Mouse (Mus musculus) heart, postnatal 36 days (tissue): ENCODE results near the gene Nup107. TPM values are rescaled to one million over a fixed set of nuclear protein-coding genes. Genes with fewer than 3 reads are reported as not detected.

Source experiments
- DNase-seq, 2 experiments: peaks; one replicate each; pipeline ENCODE4 v3.0.0; 2021 to 2022
- intact Hi-C: fragments of 180-260 bp; cut with DNase I; formaldehyde crosslinking; loops from one replicate; pipeline ENCODE4 v1.15.1; 2025
- total RNA-seq, 2 experiments: library from RNA; stranded (reverse); gene quantifications; 2 replicates each; pipeline ENCODE4 v1.2.3; 2021

The Nup107 gene
- total RNA-seq, 2 experiments from 2014 or later: 6.6 to 9.0 TPM

DNA sequence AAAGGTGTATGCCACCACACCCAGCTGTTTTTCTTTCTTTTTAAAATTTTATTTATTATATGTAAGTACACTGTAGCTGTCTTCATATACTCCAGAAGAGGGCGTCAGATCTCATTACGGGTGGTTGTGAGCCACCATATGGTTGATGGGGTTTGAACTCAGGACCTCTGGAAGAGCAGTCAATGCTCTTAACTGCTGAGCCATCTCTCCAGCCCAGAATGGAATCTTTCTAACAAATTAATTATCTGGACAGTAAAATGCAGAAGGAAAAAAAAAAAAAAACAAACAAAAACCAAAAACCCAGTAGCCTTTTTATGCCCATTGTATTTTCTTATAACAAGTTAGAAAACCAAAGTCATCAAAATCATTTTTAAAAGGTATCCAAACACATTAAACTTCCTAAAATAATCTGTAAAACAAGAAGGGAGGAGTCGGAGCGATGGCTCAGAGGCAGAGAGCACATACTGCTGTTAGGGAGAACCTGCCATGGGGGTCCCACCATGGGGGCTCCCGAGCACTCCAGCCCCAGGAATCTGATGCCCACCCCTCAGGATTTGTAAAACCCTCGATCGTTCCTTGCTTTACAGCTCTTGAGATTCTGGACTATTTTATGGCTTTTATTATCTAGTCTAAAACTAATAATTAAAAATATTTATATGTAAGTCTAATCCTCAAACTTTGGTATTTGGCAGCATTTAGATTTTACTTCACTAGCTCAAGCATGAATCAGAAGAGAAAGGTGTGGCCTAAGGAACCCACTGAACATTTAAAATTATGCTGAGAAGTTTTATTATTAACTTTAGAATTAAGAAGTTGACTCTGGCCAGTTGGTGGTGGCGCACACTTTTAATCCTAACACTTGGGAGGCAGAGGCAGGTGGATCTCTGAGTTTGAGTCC is 38.5 kb downstream of the Nup107 start:
- no peak for DNase-seq
- intact Hi-C loops: no loop called here

DNA sequence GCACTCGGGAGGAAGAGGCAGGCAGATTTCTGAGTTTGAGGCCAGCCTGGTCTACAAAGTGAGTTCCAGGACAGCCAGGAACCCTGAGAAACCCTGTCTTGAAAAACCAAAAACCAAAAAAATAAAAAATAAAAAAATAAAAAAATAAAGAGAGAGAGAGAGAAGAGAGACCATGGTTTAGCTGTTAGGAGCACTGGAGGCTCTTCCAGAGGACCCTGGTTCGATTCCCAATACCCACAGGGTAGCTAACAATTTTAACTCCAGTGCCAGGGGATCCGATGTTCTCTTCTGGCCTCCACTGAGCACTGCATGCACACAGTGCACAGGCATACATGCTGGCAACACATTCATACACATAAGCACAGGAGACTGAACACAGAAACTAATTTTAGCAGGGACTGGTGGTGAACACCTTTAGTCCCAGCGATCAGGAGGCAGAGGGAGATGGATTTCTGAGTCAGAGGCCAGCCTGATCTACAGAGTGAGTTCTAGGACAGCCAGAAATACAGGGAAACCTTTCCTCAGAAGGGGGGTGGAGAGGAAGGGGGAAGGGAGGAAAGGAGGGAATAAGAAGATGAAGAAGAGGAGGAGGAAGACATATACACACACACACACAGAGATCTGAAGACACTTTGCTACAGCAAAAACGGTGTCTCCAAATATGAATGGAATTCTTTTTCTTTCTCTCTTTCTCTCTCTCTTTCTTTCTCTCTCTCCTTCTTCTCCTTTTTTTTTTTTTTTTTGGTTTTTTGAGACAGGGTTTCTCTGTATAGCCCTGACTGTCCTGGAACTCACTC is 39.5 kb downstream of the Nup107 start:
- intact Hi-C loops: no loop called here
- DNase-seq: no peak

DNA sequence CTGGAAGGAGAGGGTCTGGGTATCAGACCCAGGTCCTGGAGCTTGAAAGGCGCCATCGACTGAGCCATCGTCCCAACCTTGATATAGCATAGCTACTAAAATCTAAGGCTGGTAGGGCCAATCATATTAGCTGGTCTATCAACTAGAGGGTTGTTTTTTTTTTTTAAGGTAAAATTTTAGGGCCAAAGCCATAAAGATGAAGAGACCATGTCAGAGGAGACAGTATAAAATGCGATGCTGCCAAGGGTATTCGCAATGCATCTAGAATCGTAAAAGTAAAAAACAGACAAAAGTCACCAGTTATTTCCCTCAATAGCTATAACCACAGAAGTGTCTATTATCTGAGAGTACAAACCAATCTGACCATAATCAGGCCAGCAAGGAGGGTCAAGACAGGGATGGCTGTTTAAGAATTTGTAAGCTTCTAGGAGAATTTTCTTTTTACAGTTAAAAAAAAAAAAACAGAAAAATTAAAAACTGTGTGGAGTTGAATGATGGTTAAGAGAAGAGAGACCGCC is 40.1 kb downstream of the Nup107 start:
- no peak for DNase-seq
- intact Hi-C loops: no loop called here

DNA sequence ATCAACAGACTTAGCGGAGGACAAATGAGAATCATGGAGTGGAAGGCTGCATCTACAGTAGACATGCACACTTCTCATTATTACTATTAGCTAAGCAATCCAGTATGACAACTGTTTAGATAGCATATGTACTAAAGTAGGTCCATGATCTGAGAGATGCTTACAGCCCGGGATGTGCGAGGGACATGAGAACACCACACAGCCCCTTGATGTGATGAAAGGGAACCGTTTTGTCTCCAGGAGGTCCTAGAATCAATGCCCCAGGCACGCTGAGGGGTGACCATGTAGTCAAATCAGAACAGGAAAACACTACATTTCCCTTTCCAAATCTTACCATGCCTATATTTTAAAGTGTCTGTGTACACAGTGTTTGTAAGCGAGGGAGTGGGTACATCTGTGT is 40.8 kb downstream of the Nup107 start:
- intact Hi-C loops: no loop called here
- no peak for DNase-seq

DNA sequence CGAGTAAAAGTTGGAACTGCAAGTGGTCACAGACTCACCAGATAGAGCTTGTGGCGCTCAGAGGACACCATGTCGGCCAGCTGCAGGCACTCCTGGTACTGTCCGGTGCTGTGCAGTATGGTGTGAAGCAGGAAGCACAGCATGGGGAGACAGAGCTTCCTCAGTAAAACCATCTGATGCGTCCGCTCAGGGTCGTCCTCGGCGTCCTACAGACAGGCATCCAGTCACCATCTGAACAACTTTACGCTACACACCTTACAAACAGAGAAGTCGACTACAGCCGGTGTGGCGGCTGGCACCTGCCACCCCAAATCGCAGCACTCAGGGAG is 41.3 kb downstream of the Nup107 start:
- intact Hi-C loops: no loop called here
- no peak for DNase-seq

DNA sequence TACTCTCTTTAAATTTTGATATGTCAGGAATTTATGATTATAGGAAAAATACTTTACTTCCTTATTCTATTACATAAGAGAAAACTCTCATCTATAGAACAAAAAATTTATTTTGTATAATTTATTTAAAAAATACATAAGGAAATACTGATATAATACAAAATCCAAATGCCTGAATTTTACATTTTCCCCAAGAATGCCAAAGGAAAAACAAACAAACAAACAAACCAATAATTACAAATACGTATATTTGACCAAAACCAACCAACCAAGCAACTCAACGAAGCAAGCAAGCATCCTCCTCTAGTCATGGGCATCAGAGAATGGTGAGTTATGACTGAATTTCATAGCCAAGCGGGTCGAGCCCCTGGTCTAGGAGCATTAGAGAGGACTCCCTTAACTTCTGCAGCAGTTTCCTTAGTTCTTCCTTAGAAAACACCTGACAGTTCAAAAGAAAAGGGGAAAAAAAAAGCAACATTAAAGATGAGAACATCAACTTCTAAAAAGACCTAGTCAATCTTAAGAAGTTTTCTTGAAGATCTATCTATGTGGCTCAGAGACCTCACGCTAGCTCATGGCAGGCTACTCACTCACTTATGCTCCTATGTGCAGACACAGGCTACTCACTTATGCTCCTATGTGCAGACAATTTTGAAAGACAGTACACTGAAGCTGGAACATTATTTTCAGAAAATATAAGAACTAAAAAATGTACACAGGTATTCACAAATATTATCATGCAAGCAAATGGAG is 41.8 kb downstream of the Nup107 start:
- intact Hi-C loops: no loop called here
- no peak for DNase-seq

DNA sequence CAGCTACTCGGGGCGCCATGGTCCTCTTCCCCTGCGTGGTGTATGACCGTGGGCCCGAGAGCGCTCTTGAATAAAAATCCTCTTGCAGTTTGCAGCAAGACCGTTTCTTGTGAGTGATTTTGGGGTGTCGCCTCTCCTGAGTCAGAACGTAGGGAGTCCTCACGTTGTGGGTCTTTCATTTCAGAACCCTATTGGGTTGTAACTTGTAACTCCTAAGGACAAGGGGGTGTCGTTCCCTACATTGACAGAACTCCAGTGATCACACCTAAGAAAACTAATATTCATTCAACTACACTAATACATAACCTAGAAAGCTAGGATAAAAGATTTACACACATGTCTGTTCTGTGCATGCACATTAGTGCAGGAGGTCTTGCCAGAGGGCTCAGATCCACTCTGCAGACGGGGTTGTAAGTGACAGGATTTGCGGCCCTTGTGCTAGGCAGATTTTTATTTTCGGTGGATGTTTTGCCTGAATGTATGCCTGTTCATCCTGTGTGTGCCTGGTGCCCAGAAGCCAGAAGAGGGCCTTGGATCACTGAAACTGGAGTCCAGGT is 42.6 kb downstream of the Nup107 start:
- DNase-seq: no peak
- intact Hi-C loops: loop anchor here (5.0 kb wide), 1 partner anchor 357 kb away; no protein-coding TSS in a partner anchor

DNA sequence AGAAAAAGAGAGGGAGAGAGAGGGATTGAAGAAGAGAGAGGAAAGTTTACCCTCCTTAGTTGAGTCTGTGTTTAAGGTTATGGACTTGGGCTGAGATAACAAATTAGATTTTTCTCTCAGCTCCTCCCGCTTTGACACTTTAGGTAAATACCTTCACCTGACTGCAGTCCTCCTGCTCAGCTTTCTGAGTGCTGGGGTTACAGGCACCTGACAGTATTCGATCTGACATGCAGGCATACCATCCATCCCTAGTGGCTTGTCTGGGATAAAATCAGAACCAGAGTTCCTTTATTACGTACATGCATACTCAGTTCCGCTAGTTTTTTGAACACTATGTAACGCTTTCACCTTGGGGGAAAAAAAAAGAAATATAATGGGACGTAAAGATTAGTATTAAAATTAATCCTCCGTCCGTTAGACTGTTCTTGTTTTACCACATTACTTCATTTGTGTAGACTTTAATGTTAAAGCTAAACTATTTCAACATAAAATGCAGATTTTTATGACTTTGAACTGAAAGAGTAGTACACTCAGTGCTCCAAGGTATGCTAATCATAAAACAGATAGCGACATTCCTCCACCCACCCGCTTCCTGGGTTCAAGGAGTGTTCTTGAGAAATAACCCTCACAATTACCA is 43.3 kb downstream of the Nup107 start:
- DNase-seq: no peak
- intact Hi-C loops: loop anchor here (5.0 kb wide), 1 partner anchor 358 kb away; no protein-coding TSS in a partner anchor

DNA sequence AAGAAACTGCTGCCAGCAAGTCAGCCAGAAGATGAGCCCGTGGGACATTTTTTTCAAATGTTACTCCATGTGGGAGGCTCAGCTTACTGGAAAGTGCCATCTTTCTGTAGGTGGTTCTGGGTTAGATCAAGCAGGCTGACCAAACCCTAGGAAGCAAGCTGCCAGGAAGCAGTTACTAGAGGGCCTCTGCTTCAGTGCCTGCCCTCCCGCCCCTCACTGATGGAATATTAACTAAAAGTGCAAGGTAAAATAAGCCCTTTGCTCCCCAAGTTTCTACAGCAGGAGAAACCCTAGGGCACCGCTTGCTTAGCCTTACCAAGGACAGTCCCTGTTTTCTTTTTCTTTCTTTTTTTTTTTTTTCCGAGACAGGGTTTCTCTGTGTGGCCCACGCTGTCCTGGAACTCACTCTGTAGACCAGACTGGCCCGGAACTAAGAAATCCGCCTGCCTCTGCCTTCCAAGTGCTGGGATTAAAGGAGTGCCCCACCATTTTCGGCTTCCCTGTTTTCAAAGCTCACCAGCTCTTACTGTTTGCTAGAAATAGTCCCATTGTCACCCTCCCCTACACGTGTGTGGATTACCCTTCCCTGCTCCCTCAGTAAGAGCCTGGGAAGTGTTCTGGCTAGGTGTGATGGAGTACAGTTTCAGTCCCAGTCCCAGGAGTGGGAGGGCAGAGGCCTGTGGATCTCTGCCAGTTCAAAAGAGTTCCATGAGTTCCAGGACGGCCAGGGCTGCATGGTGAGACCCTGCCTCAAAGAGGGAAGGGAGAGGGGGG is 44.0 kb downstream of the Nup107 start:
- intact Hi-C loops: loop anchor here (5.0 kb wide), 1 partner anchor 359 kb away; no protein-coding TSS in a partner anchor
- no peak for DNase-seq

DNA sequence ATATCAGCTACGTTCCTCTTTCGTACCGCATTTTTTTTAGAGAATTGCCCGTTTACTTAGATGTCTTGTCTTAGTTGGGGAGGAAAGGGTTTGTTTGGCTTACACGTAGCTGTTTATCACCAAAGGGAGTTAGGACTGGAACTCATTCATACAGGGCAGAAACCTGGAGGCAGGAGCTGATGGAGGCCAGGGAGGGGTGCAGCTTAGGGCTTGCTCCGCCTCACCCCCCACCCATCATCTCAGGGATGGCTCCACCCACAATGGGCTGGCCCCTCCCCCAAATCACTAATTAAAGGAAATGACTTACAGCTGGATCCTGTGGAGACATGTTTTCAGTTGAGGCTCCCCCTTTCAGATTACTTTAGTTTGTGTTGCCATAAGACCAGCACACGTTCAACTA is 44.8 kb downstream of the Nup107 start:
- intact Hi-C loops: loop anchor here (5.0 kb wide), 1 partner anchor 360 kb away; no protein-coding TSS in a partner anchor
- DNase-seq: no peak

DNA sequence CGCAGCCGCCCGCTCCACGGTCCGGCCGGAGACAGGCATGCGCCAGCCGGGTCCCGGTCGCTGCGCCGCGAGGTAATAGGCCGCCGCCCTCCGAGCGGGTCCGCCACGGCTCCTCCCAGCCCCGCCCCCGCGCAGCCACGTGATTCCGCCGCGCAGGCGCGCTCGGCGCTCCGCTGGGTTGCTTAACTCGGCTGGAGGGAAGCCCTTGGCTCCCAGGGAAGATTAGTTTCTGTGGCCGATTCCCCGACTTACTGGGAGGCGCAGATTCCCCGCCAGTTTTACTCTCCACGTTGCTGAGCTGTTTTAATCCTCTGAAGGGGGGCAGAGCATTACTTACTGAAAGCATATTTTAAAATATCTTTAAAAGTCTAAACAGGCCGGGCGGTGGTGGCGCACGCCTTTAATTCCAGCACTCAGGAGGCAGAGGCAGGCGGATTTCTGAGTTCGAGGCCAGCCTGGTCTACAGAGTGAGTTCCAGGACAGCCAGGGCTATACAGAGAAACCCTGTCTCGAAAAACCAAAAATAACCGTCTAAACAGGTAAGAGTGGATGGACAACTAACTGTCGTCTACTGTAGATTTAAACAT is 46.1 kb downstream of the Nup107 start, which contains the start of gene Slc35e3:
Gene Slc35e3 (minus strand): TSS at position 69 of the 587 bp plus-strand sequence.
- intact Hi-C loops: loop anchor here (5.0 kb wide), 1 partner anchor 361 kb away; no protein-coding TSS in a partner anchor

DNA sequence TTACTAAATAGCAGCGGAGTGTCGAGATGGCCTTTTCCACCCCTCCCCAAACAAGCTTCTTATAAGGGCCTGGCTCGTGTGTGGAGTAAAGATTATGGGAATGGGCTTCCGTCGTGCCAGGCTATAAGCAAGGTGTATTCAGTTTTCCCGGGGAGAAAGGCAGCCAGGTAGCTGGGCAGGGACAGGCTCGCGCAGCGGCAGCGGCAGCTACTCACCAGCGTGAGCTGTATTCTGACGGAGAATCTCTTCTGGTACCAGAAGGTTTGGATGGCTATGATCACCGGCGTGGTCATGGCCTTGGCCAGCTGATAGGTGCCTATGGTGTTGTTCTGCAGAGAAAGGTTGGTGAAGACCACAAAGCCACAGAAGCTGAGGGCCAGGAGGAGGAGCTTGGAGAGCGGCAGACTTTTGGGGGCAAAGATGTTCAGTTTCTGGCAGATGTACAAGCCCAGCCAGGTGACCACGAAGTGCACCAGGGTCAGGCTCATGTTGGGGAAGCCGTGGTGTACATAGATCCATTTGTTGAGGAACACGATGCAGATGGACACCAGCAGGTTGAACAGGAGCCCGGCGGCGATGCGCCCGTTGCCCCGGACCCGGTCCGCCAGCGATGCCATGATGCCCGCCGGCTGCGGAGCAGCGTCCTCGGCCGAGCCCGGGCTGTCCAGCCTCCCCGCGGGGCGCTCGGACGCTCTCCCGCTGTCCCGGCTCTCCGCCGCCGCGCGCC is 46.8 kb downstream of the Nup107 start:
- intact Hi-C loops: loop anchor here (2.0 to 5.0 kb wide), 2 partner anchors 35 to 362 kb away; partner anchors contain the start of gene Mdm2
- peak in 1 of 2 experiments; percentile 30 for DNase-seq

More for the DNA sequence above, 46.1 kb downstream of the Nup107 start, which contains the start of gene Slc35e3:
- peak; percentile 99 for DNase-seq

DNA sequence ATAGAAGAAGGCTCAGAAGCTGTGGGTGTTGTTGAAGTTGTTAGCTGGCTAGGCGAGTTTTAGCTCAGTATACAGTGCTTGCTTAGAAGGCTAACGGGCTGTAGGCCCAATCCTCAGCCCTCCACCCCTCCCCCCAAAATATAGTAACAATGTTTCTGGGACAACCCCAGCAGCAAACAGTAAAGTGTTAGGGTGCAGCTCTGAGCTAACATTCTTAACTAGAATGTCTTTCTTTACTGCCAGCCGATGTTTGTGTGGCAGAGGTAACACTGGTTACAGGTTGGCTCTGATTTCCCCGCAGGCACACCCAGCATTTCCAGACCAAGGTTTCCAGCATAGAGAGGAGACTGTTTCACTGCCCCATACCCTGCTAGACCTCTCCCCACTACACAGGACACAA is 48.6 kb downstream of the Nup107 start:
- intact Hi-C loops: loop anchor here (2.0 kb wide), 1 partner anchor 33 kb away; the partner anchor contains the start of gene Mdm2
- DNase-seq: no peak

DNA sequence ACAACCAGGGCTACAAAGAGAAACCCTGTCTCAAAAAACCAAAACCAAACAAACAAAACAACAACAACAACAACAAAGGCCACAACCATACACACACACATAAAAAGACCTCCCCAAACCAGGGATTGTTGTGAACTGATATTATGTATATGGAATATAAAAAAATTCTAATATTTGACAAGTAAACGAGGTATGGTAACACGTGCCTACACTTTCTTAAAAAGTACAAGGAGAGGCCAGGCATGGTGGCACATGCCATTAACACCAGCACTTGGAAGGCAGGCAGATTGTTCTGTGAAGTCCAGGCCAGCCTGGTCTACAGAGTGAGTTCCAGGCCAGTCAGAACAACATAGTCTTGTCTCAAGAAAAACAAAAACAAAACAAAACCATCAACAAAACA is 49.3 kb downstream of the Nup107 start:
- DNase-seq: no peak
- intact Hi-C loops: no loop called here

DNA sequence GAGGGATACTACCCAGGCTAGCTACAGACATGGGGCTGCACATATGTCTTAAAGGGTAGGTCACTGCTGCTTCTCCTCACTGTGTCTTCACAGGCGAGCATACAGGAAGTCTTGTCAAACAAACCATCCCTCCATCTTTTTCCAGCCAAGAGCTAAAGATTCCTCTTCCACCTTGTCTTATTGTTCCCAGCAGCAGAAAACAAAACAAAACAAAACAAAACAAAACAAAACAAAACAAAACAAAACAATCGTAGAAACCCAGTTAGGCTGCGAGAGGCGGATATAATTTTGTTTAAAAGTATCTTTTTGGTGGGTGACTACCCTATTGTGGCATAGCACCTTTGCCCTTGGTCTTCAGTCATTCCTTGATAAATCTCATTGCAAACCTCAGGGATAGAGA is 49.9 kb downstream of the Nup107 start:
- intact Hi-C loops: no loop called here
- no peak for DNase-seq

DNA sequence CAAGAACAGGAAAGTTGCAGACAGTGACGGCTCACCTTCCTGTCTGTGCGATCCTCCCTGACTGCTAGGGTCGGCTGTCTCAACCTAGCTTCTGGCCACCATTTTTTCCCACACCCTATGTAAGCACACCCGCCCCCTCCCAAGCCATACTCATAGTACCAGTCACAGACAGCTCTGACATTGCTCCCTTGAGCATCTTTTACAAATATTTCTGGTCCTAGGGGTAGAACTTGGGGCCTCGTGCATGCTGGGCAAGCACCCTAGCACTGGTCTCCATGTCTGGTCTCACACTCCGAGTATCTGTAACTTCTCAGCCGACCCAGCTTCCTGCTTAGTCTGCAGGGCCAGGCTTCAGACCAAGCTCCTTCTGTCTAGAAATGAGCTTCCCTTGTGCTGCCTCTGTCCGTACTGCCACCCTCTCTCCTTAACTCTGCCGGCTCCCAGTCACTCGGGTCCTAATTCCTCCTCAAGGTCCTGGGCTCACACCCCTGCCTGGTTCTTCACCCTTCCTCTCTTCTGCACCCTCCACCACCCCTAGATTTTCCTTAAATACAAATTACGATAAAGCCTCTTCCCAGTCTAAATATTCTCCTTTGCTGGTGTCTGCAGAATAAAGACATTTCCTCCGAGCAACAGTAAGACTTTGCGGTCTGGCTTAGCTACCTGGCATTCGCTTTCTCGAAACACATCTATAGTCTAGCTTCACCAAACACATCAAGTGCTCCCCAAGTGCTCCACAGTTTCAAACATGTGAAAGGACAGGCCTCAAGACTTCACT is 50.6 kb downstream of the Nup107 start:
- no peak for DNase-seq
- intact Hi-C loops: no loop called here

DNA sequence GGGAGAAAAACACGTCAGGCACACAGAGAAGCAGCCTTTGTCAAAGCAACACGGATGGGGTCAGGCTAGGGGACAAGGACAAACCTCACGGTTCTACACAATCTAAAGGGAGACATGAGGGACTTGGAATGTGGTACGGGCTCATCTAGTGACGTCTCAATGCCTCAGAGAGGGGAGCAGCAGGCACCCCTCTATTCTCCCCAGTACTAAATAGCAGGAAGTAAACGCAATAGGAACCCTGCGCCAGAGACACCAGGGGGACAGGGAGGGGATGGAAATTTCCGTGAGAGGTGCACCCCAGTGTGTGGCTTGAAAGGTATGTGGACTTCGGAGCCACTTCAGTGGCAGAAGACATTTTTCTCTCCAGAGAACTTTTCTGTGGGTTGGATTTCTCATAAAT is 51.6 kb downstream of the Nup107 start:
- intact Hi-C loops: no loop called here
- DNase-seq: no peak
